Mouse (Mus musculus) right cerebral cortex, adult 18-20 months (tissue): ENCODE measurements around the gene Sarnp.
A peak's percentile ranks its signal among the peaks of the same experiment; 100 is the strongest.
"Not testable (repeated sequence)": the region's sequence is repeated elsewhere in the genome, so short reads cannot be mapped to it uniquely, and the experiment has no call there.

Experiments used
- DNase-seq: peaks from one replicate; pipeline ENCODE4 v3.0.0; 2022; ENCODE audit warnings: mixed read lengths

Sarnp gene

GRCm38 (mm10) chr10:128821358-128822056, 4.4 kb downstream of the Sarnp start, which contains the start of gene Ormdl2:
Gene Ormdl2 (minus strand): TSS chr10:128821645.
- DNase-seq: peak; percentile 99

GRCm38 (mm10) chr10:128822135-128822534, 5.0 kb downstream of the Sarnp start:
- no peak for DNase-seq

- not testable (repeated sequence) for DNase-seq
These were observed 6.0 kb downstream of the Sarnp start for GRCm38 (mm10) chr10:128823087-128823486.

GRCm38 (mm10) chr10:128823821-128824220, 6.7 kb downstream of the Sarnp start:
- DNase-seq: no peak

GRCm38 (mm10) chr10:128837400-128837799, 20.3 kb downstream of the Sarnp start:
- no peak for DNase-seq

- no peak for DNase-seq
These were observed 22.3 kb downstream of the Sarnp start for GRCm38 (mm10) chr10:128839434-128839833.

- DNase-seq: no peak
These were observed 23.5 kb downstream of the Sarnp start for GRCm38 (mm10) chr10:128840612-128841011.

- DNase-seq: no peak
These were observed 26.1 kb downstream of the Sarnp start for GRCm38 (mm10) chr10:128843260-128843659.

- DNase-seq: no peak
These were observed 28.4 kb downstream of the Sarnp start for GRCm38 (mm10) chr10:128845516-128845915.

GRCm38 (mm10) chr10:128846664-128847063, 29.5 kb downstream of the Sarnp start:
- no peak for DNase-seq

GRCm38 (mm10) chr10:128848426-128848825, 31.3 kb downstream of the Sarnp start:
- no peak for DNase-seq

GRCm38 (mm10) chr10:128850339-128850738, 33.2 kb downstream of the Sarnp start:
- no peak for DNase-seq

- no peak for DNase-seq
These were observed 44.0 kb downstream of the Sarnp start for GRCm38 (mm10) chr10:128861176-128861575.

- DNase-seq: no peak
These were observed 48.9 kb downstream of the Sarnp start for GRCm38 (mm10) chr10:128866042-128866441.

GRCm38 (mm10) chr10:128866518-128866917, 49.4 kb downstream of the Sarnp start:
- no peak for DNase-seq

- DNase-seq: no peak
These were observed 53.2 kb downstream of the Sarnp start for GRCm38 (mm10) chr10:128870341-128870740.

- no peak for DNase-seq
These were observed 61.2 kb downstream of the Sarnp start for GRCm38 (mm10) chr10:128878291-128878690.

- DNase-seq: no peak
These were observed 61.7 kb downstream of the Sarnp start for GRCm38 (mm10) chr10:128878811-128879210.

- DNase-seq: no peak
These were observed 64.9 kb downstream of the Sarnp start for GRCm38 (mm10) chr10:128882067-128882466.

GRCm38 (mm10) chr10:128888941-128889827, 72.1 kb downstream of the Sarnp start:
- no peak for DNase-seq

GRCm38 (mm10) chr10:128889846-128890245, 72.7 kb downstream of the Sarnp start:
- no peak for DNase-seq

- no peak for DNase-seq
These were observed 73.5 kb downstream of the Sarnp start for GRCm38 (mm10) chr10:128890383-128891295.
